ENCODE assay signal across 24 mouse cellular contexts in the genomic region with DNA sequence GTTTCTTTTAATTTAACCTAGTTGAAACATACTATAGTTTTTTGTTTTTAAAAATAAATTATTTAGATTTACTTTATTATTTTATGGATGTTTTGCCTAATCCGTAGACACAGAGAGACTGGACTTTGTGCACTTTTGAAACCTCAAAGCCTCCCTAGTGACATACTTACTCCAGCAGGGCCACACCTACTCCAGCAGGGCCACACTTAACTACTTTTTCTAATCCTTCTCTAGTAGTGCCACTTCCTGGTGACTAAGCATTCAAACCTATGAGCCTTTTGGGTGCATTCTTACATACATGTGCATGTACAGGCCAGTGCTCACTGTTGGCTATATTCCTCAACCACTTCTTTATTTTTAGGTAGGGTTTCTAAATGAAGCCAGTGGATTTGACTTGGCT.
"Had no signal": no experiment of that assay in that cellular context is flagged by ENCODE, and none has a peak within 500 bp of the region (broad histone marks: within the 10 kb centered on the region; RNA-seq: fewer than 3 reads in every experiment).

No protein-coding gene starts in this region.

- H3K4me1 ChIP-seq: hindbrain, embryonic 10.5 days; limb, embryonic 10.5 days; limb, embryonic 12.5 days had no signal

- ATAC-seq: inflammation-experienced regulatory T-cells, adult 6 months; liver, postnatal 0 days had no signal

- H3K4me2 ChIP-seq: heart, embryonic 11.5 days; hindbrain, embryonic 13.5 days; hindbrain, embryonic 15.5 days; limb, embryonic 12.5 days; liver, embryonic 11.5 days; liver, embryonic 13.5 days; liver, embryonic 15.5 days had no signal

- H3K4me3 ChIP-seq: gastrocnemius, adult 2 months; hindbrain, embryonic 10.5 days; hindbrain, embryonic 13.5 days; hindbrain, embryonic 15.5 days; left cerebral cortex, adult 2 months; limb, embryonic 10.5 days; limb, embryonic 12.5 days; liver, embryonic 13.5 days; liver, embryonic 15.5 days had no signal

- DNase-seq: gastrocnemius, adult 2 months; gastrocnemius, postnatal 10 days; gastrocnemius, postnatal 25 days; heart, adult 18-20 months; heart, postnatal 10 days; heart, postnatal 4 days; kidney, adult 11 months; kidney, adult 8-10 months; kidney, postnatal 10 days; kidney, postnatal 25 days; layer of hippocampus, adult 9-11 months; layer of hippocampus, postnatal 36 days; liver, embryonic 13.5 days; liver, postnatal 0 days had no signal

- H3K9me3 ChIP-seq: hindbrain, embryonic 10.5 days; hindbrain, embryonic 13.5 days; hindbrain, embryonic 15.5 days; limb, embryonic 10.5 days; limb, embryonic 12.5 days; liver, embryonic 13.5 days; liver, embryonic 15.5 days had no signal

- H3K9ac ChIP-seq: hindbrain, embryonic 13.5 days; hindbrain, embryonic 15.5 days; limb, embryonic 12.5 days; liver, embryonic 13.5 days; liver, embryonic 15.5 days; liver, postnatal 0 days had no signal

- H3K27me3 ChIP-seq: hindbrain, embryonic 13.5 days; hindbrain, embryonic 15.5 days; limb, embryonic 12.5 days; liver, embryonic 13.5 days; liver, embryonic 15.5 days had no signal

- H3K27ac ChIP-seq: gastrocnemius, adult 2 months; hindbrain, embryonic 10.5 days; hindbrain, embryonic 13.5 days; hindbrain, embryonic 15.5 days; left cerebral cortex, adult 2 months; limb, embryonic 10.5 days; limb, embryonic 12.5 days; liver, embryonic 13.5 days; liver, embryonic 15.5 days had no signal
